Mouse (Mus musculus): ENCODE results near the gene Tpk1. TPM values are rescaled to one million over a fixed set of nuclear protein-coding genes. Genes with fewer than 3 reads are reported as not detected.
A peak's percentile ranks its signal among the peaks of the same experiment; 100 is the strongest.

Tpk1 gene
- polyA plus RNA-seq, 1 experiment, result 4.0 TPM

DNA sequence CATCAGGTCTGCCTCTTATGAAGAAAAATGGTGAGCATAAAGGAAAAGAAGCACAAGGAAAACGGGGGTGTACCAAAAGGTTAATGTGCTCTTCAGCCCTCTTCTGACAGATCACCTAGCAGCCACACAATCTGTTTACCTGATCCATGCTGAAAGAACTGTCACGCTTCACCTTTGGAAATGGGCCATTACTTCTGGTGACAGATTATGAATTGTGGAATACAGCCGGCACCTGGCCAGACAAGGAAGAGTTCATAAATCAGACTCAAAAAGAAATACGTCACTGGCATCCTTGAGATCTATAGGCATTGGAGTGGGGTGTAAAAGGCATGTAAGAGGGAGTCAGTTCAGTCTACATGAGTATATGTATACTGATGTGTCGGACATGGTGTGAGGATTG is 292.9 kb downstream of the Tpk1 start:
- no peak for DNase-seq (ENCODE audit: low read depth)

DNA sequence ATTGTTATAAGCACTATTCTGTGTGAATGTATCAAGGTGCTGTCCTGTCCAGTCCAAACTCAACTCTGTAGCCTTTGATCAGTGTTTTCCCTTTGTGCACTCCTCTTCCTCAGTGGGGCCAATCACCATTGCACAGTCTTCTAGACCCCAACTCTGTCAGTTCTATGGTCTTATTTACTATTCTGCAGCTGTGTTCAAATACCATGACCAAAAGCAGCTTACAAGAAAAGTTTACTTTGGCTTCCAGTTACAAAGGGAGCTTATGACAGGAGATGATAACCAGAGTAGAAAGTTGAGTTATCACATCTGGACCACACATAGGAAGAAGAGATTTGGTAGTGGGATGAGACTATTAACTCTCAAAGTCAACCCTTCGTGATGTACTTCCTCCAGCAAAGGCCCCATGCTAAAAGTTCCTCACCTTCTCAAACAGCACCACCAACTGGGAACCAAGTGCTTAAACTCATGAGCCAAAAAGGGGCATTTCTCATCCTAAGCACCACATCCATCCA is 298.6 kb downstream of the Tpk1 start:
- no peak for DNase-seq (ENCODE audit: low read depth)
- TF ChIP-seq CTCF (IDR thresholded peaks at IDR 0.05; ENCODE audit: borderline replicate concordance, extremely low read depth, insufficient read depth, insufficient read length) (no peak), POLR2A (IDR thresholded peaks at IDR 0.05; ENCODE audit: borderline replicate concordance, extremely low read depth, insufficient read depth, insufficient read length, poor library complexity, severe bottlenecking) (no peak)

More for the DNA sequence above, 292.9 kb downstream of the Tpk1 start:
- TF ChIP-seq POLR2A (IDR thresholded peaks at IDR 0.05; ENCODE audit: borderline replicate concordance, extremely low read depth, insufficient read depth, insufficient read length, poor library complexity, severe bottlenecking) (no peak), CTCF (IDR thresholded peaks at IDR 0.05; ENCODE audit: borderline replicate concordance, extremely low read depth, insufficient read depth, insufficient read length) (no peak)

DNA sequence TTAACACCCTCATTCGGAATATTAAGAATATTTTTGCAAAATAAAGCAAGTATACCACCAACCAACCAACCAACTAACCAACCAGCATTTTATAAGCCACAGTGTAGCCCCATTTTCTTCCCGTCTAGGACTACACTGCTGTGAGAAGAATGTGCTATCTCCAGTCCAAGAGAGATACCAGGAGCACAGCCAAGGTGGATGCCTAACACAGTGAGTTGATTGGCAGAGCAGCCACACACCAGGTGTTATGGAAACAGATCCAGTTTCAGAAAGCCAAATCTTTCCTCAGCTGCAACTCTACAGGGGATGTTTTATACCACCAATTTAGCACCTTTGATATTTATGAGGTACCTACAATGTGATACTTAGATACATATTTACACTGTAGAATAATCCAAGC is 299.1 kb downstream of the Tpk1 start:
- TF ChIP-seq POLR2A (IDR thresholded peaks at IDR 0.05; ENCODE audit: borderline replicate concordance, extremely low read depth, insufficient read depth, insufficient read length, poor library complexity, severe bottlenecking), result no peak
- TF ChIP-seq CTCF (IDR thresholded peaks at IDR 0.05; ENCODE audit: borderline replicate concordance, extremely low read depth, insufficient read depth, insufficient read length), result no peak
- DNase-seq (ENCODE audit: low read depth), result no peak

DNA sequence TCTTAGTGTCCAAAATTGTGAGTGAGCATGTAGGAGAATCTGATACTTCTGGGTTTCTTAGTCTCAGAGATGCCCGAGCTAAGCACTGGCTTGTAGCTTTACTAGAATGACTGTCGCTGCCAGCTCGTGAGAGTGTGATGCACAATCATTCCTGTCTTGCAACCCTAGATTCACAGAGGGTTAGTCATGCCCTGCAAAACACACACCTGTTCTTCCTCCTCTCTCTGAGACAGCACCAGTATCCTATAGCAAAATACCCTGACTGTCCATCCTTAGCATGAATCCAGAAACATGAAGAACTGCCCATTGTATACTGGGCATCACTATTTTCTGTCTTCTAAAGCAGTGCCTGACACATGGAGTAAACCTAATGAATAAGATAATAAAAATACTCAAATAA is 302.2 kb downstream of the Tpk1 start:
- no peak for DNase-seq (ENCODE audit: low read depth)
- no peak for TF ChIP-seq POLR2A (IDR thresholded peaks at IDR 0.05; ENCODE audit: borderline replicate concordance, extremely low read depth, insufficient read depth, insufficient read length, poor library complexity, severe bottlenecking)
- TF ChIP-seq CTCF (IDR thresholded peaks at IDR 0.05; ENCODE audit: borderline replicate concordance, extremely low read depth, insufficient read depth, insufficient read length), result no peak

DNA sequence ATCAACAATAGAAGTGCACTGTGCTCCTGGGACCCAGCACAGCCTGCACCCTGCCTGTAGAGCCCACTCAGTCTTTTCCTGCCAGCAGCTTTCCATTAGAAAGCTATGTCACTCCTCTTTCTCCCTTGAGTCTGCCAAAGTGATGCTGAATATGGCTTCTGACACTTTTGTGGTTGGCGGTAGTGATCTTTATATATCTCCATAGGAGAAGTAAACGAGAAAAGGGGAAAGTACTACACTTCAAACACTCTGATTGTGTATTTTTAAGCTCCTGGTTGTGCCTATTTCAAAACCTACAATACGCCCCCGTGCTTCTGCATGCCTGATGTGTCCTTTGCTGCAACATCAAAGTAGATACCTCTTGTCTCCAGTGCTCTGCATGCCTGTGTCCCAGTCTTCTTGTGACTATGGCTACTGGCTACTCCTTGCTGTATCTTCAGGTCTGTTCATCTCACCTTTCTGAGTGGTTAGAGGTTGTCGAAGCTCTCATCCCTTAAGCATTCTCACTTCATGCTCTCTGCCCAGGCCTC is 302.7 kb downstream of the Tpk1 start:
- no peak for TF ChIP-seq CTCF (IDR thresholded peaks at IDR 0.05; ENCODE audit: borderline replicate concordance, extremely low read depth, insufficient read depth, insufficient read length)
- no peak for TF ChIP-seq POLR2A (IDR thresholded peaks at IDR 0.05; ENCODE audit: borderline replicate concordance, extremely low read depth, insufficient read depth, insufficient read length, poor library complexity, severe bottlenecking)
- DNase-seq (ENCODE audit: low read depth), result no peak

DNA sequence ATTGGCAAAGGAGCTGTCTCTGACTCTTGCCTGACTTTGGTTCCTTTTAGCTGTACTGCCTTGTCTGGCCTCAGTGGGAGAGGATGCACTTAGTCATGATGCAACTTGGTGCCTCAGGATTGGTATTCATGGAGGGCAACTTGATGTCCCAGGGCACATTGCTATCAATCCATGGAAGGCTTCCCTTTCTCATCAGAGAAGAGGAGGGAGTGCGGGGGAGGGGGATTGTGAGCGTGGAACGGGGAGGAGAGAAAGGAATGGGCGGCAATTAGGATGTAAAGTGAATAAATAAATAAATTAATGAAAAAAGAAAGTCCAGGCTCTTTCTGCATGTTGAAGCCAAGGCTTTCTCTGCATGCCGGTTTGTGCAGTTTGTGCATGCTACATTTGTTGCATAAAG is 304.8 kb downstream of the Tpk1 start:
- DNase-seq (ENCODE audit: low read depth), result peak; percentile 30
- TF ChIP-seq CTCF (IDR thresholded peaks at IDR 0.05; ENCODE audit: borderline replicate concordance, extremely low read depth, insufficient read depth, insufficient read length), result no peak
- no peak for TF ChIP-seq POLR2A (IDR thresholded peaks at IDR 0.05; ENCODE audit: borderline replicate concordance, extremely low read depth, insufficient read depth, insufficient read length, poor library complexity, severe bottlenecking)

DNA sequence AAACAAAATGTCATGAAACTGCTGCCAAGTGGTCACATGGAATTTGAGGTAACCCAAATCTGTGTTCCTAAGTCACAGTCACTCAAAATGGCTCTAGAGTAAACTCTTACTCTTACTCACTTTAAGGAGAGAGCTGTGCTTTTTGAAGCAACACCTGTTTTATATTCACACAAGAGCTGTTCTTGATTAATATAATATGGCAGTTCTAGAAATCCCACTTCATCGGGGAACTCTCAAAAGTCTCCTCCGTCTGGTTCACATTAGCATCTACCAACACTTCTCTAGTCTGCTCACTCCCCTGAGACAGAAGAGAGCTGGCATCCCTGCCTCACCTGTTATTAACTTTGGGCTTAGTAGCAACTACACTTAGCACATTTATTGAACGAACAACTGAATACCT is 305.9 kb downstream of the Tpk1 start:
- no peak for TF ChIP-seq CTCF (IDR thresholded peaks at IDR 0.05; ENCODE audit: borderline replicate concordance, extremely low read depth, insufficient read depth, insufficient read length)
- TF ChIP-seq POLR2A (IDR thresholded peaks at IDR 0.05; ENCODE audit: borderline replicate concordance, extremely low read depth, insufficient read depth, insufficient read length, poor library complexity, severe bottlenecking), result no peak
- no peak for DNase-seq (ENCODE audit: low read depth)

DNA sequence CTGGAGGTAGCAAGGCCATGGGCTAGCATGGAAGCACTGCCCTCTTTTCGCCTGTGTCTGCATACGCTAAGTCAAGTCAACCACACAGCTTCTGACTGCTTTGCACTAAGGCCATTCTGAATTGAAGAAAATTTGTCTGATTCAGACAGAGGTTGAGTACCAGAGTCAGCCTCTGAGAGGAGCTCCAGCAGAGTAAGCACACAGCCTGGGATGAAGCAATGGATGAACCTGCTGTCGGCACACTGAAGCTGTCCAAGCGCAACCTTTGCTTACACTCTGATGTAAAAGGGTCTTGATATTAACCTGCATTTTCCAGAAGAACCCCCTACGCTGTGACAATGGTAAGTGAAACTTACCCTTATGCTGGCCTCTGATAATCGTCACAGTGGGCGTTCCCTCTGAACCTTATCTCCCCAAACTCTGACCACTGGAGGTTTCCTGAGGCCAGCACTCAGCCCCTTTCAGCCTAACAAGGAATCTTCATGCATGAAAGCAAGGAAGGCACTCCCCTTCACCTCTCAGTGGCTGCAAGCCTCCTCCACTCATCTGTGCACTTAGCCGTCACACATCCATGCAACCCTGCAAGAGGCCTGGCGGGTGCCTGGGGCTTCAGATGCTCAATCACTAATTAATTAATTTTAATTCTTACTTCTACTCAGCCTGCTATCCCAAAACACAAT is 311.4 kb downstream of the Tpk1 start:
- no peak for DNase-seq (ENCODE audit: low read depth)
- TF ChIP-seq POLR2A (IDR thresholded peaks at IDR 0.05; ENCODE audit: borderline replicate concordance, extremely low read depth, insufficient read depth, insufficient read length, poor library complexity, severe bottlenecking) (no peak), CTCF (IDR thresholded peaks at IDR 0.05; ENCODE audit: borderline replicate concordance, extremely low read depth, insufficient read depth, insufficient read length) (no peak)

DNA sequence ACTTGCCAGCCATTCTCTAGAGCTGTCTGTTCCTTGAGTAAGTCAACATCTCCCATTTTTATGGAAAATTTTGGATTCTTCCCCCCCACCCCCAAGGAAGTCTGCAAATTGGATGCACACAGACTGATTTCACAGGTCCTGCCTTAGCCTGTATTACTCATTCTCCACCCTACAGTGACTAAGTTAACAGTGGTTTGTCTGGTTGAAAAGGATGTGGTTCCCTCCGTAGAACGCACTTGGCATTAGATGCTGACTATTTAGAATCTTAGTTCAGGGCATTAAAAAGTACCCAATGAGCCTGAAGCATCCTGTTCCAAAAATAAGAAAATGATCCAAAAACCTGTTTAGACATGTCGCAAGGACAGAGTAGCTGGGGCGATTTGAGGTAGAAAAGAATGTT is 312.6 kb downstream of the Tpk1 start:
- DNase-seq (ENCODE audit: low read depth), result no peak
- TF ChIP-seq POLR2A (IDR thresholded peaks at IDR 0.05; ENCODE audit: borderline replicate concordance, extremely low read depth, insufficient read depth, insufficient read length, poor library complexity, severe bottlenecking) (no peak), CTCF (IDR thresholded peaks at IDR 0.05; ENCODE audit: borderline replicate concordance, extremely low read depth, insufficient read depth, insufficient read length) (no peak)

DNA sequence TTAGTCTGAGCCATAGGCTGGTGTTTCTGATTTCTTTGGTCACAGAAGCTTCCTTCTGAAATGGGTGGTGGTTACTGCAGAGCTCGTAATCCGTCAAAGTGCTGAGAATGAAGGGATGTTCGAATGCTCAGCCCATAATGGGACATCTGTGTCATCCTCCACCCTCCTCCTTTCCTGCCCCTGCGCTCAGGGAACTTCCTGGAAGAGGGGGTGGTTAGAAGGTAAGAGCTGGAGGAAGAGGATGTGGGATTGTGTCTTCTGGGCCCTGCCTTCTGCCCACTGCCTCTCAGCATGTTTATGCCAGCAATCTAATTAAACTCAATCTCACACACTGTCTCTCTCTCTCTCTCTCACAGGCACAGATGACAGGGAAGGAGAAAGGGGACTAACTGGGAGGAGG is 317.0 kb downstream of the Tpk1 start:
- no peak for DNase-seq (ENCODE audit: low read depth)
- TF ChIP-seq CTCF (IDR thresholded peaks at IDR 0.05; ENCODE audit: borderline replicate concordance, extremely low read depth, insufficient read depth, insufficient read length) (no peak), POLR2A (IDR thresholded peaks at IDR 0.05; ENCODE audit: borderline replicate concordance, extremely low read depth, insufficient read depth, insufficient read length, poor library complexity, severe bottlenecking) (no peak)

DNA sequence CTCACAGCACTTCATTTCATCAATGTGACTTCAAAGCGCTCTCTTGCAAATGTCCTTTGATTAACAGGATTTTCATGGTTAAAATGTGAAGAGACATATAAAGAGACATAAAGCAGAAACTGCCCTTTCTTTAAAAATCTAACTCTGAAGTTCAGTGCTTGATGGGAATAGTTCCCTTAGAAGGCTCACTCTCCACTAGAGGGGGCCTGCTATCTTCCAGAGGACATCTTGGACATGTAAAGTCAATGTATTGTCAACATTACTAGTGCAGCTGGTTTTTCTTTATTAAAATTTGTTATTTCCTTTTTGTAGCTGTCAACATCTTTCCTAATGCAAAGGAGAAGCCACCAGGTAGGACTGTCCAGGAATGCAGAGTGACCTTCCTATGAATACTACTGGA is 318.4 kb downstream of the Tpk1 start:
- TF ChIP-seq CTCF (IDR thresholded peaks at IDR 0.05; ENCODE audit: borderline replicate concordance, extremely low read depth, insufficient read depth, insufficient read length) (no peak), POLR2A (IDR thresholded peaks at IDR 0.05; ENCODE audit: borderline replicate concordance, extremely low read depth, insufficient read depth, insufficient read length, poor library complexity, severe bottlenecking) (no peak)
- no peak for DNase-seq (ENCODE audit: low read depth)

DNA sequence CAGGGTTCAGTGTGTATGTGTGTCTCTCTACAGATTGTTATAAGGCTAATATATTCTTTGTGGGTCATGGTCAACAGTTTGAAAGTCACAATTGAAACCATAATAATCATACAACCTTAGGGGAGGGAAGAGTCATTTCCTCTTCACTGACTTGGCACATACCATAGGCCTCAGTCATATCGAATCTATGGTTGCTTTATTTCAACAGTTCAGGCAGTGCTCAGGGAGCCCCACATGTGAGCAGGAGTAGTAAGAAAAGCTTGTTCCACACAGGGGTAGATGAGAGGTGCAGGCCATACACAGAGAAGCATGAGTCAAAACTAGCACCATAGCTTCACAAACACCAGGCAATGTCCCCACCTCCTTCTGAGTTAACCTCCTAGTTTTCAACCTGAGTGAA is 323.1 kb downstream of the Tpk1 start:
- TF ChIP-seq CTCF (IDR thresholded peaks at IDR 0.05; ENCODE audit: borderline replicate concordance, extremely low read depth, insufficient read depth, insufficient read length) (no peak), POLR2A (IDR thresholded peaks at IDR 0.05; ENCODE audit: borderline replicate concordance, extremely low read depth, insufficient read depth, insufficient read length, poor library complexity, severe bottlenecking) (no peak)
- no peak for DNase-seq (ENCODE audit: low read depth)

All from brain, embryonic 14.5 days (tissue).